Mouse (Mus musculus) adrenal gland, postnatal 4 days (tissue): Measurements from ENCODE around the gene P2ry14. TPM values are rescaled to one million over a fixed set of nuclear protein-coding genes. Genes with fewer than 3 reads are reported as not detected.

Source experiments
- DNase-seq, 2 experiments: peaks; one replicate each; pipeline ENCODE4 v3.0.0; 2021 to 2022; ENCODE audit warnings: low spot score in 2 of 2, mixed read lengths in 2 of 2
- long read RNA-seq, 2 experiments: library from polyadenylated mRNA; stranded (forward); transcript quantifications; one replicate each; pipeline ENCODE4 v2.0.0; 2021
- total RNA-seq, 2 experiments: library from RNA; stranded (reverse); gene quantifications; 2 replicates each; pipeline ENCODE4 v1.2.3; 2021

P2ry14 gene
- 10 to 100 TPM; 12.2 to 13.9 TPM for total RNA-seq
- long read RNA-seq, experiment 1, transcript P2ry14-202 (2 exons, 1,795 nt), result major isoform, 7 of 14 reads
- long read RNA-seq, experiment 1, partial matches to known transcripts, result 0 of 14 reads
- long read RNA-seq, experiment 1, other reads (novel, unspliced or antisense), result 1 of 14 reads
- long read RNA-seq, experiment 2, transcript P2ry14-202 (2 exons, 1,795 nt), result major isoform, 6 of 14 reads
- long read RNA-seq, experiment 2, partial matches to known transcripts, result 0 of 14 reads
- long read RNA-seq, experiment 2, other reads (novel, unspliced or antisense), result 3 of 14 reads

- no peak for DNase-seq
Measured at GRCm38 (mm10) chr3:59153424-59153823, at the start of gene P2ry14. P2ry14 (minus strand) TSS chr3:59153618.

GRCm38 (mm10) chr3:59197329-59197948, 44.0 kb upstream of the P2ry14 start:
- no peak for DNase-seq

- no peak for DNase-seq
Measured at GRCm38 (mm10) chr3:59194938-59195337, 41.5 kb upstream of the P2ry14 start, which contains the start of gene Gpr87. Gpr87 (minus strand) TSS chr3:59195104.

GRCm38 (mm10) chr3:59194099-59194498, 40.7 kb upstream of the P2ry14 start:
- no peak for DNase-seq

- DNase-seq, result no peak
Measured at GRCm38 (mm10) chr3:59191674-59192073, 38.3 kb upstream of the P2ry14 start.

GRCm38 (mm10) chr3:59187336-59187735, 33.9 kb upstream of the P2ry14 start:
- no peak for DNase-seq

GRCm38 (mm10) chr3:59185662-59186061, 32.2 kb upstream of the P2ry14 start:
- DNase-seq, result no peak

GRCm38 (mm10) chr3:59182129-59182528, 28.7 kb upstream of the P2ry14 start:
- DNase-seq, result no peak

- DNase-seq, result no peak
Measured at GRCm38 (mm10) chr3:59181134-59181533, 27.7 kb upstream of the P2ry14 start.

DNA sequence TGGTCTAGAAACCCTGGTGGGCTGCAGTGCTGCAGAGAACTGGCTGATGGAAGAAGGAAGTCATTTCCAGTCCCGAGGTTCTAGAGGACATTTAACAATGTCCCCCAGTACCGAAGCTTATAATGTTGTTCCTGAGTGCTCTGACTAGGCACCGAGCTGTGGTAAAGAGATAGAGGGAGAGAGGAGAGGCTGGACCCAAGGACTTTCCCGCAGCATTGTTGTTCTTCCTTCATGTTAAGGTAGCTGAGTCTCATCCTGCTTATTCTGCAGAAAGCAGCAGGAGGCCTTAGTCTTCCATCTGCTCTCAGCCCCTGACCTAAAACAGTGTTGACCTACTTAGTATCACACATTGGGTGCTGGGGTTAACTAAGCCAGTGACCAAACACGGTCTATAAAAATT, 23.5 kb upstream of the P2ry14 start:
- DNase-seq, result no peak

DNA sequence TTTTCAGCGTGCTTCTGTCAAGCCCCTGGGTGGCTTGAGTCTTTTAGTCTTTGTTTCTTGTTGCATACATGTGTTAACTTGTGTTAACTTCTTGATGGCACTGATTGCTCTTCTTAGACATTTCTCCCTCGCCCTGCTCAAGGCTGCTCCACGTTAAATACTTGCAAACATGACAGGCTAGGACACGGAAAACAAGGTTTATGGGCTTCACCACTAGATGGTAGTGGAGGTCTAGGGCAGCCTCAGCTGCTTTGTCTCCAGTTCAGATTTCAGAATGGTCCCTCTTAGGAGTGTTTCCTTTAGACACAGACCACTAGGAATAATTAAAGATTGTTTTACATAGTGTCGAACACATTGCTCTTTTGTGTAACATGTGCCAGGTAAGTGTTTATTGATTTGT, 21.8 kb upstream of the P2ry14 start:
- DNase-seq, result no peak

GRCm38 (mm10) chr3:59174426-59175154, 21.2 kb upstream of the P2ry14 start:
- DNase-seq, result no peak

DNA sequence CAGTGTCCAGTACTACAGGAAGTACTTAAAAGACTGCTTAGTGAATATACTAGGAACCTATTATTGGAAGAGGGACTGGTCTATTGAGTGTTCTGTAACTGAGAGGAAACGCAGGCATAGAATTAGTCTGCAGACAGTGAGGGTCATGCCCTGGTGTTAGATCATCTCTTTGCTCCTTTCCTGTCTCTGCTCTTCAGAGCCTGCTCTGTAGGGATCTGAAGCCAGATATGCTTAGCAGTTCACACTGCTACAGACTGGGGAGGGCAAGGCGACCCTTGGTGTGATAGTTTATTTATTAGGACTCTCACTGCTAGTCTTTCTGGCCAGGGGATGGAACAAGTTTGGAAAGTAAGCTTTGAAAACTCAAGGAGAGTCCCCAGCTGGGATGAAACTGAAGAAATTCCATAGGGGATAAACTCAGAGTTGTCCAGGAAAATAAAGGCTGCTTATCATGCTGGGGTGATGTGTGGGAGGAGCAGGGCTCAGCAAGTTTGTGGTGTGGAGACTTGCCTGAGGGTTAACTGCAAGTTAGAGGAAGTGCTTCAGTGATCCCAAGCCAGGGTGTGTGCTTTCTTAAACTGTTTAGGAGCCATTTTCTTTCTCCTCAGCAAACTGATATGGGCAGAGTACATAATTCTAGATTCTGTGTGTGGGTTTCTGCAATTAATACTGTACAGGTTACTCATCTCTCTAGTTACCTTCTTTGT, 16.7 kb upstream of the P2ry14 start:
- no peak for DNase-seq

DNA sequence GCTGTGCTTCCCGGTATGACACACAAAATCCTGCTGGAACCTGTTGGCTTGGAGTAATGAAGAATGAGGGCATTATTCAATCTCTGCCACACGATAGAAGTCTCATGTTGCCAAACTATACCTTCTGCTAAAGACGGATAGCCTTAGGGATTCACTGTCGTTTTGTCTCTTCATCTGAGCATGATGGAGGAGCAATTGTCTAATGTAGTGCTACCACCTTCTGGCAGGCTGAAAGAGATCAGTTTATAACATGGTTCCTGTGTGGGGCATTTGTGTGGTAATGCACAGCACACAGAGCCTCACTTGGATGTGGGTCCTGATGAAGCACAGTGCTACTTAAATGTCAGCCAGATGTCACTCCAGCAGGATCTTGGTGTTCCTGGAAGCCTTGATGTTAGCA, 15.8 kb upstream of the P2ry14 start:
- no peak for DNase-seq

DNA sequence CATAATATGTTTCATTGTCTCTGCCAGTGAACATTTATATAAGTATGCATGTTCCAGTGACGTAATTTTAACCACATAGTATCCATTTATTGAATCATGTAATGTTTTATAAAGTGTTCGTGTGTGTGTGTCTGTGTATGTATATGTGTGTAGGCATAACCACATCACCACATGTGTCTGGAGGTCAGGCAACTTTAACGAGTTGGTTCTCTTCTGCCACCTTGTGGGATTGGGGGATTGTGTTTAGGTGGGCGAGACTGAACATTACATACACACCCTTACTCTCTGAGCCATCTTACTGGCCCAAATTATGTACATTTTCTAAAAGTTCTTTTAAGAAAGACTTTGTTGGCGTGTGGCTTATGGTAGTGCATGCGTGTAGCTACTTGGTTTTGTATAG, 15.1 kb upstream of the P2ry14 start:
- DNase-seq, result no peak

- no peak for DNase-seq
Measured at GRCm38 (mm10) chr3:59167417-59168054, 14.1 kb upstream of the P2ry14 start.

- no peak for DNase-seq
Measured at GRCm38 (mm10) chr3:59160465-59160864, 7.0 kb upstream of the P2ry14 start.

DNA sequence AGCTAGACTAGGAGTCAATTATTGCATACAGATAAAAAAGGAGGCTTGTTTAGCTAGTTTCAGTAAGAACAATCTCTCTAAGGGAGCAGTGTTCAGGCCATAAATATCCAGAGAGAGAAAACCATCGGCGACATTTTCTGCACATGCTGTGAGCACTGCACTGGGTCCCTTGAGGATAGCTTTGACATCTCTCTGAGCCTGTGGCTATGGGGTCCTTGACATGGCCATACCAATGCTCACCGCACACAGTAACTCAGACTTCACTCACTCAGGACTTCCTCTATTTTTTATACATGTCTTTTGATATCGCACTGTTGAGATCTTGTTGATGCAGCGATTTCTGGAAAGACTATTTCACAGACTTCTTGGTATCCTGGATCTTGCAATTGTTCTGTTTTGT, 3.6 kb upstream of the P2ry14 start:
- DNase-seq, result no peak

GRCm38 (mm10) chr3:59155404-59155803, 2.0 kb upstream of the P2ry14 start:
- DNase-seq, result no peak

- DNase-seq, result no peak
Measured at GRCm38 (mm10) chr3:59154888-59155287, 1.5 kb upstream of the P2ry14 start.

DNA sequence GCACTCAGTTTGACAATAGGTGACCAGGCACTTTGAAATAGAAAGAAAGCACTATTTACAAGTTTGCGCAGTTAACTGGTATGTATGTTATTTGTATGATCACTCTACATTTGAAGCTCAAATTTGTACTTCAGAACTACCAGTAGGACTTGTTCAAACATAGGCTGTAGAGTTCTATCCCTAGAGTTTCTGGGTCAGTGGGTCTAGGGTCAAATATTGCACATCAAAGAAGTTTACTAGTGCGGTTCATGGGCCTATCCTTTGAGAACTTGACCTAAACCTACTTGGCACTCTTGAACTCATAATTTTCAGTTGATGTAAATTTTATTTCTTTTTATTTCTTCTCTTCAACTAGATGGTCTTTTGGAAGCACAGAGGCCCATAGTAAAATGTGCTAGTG, 2.8 kb downstream of the P2ry14 start:
- DNase-seq, result no peak
